Mouse (Mus musculus) cortical plate, adult 2 months (tissue): ENCODE data around the gene Acvr1b. TPM values are rescaled to one million over a fixed set of nuclear protein-coding genes. Genes with fewer than 3 reads are reported as not detected.
A peak's percentile ranks its signal among the peaks of the same experiment; 100 is the strongest.

Source experiments
- H3K27ac ChIP-seq: fragments of 200-500 bp; 2 replicates; pipeline ENCODE4 v1.5.1; 2012; ENCODE audit warnings: low read length, control low read depth, inconsistent platforms; ENCODE audit not compliant: insufficient read depth
- H3K4me1 ChIP-seq: fragments of 200-500 bp; 2 replicates; pipeline ENCODE4 v1.6.1; 2011; ENCODE audit warnings: low read length; ENCODE audit not compliant: control insufficient read depth, insufficient read depth
- H3K4me3 ChIP-seq: fragments of 200-500 bp; 2 replicates; pipeline ENCODE4 v1.5.1; 2011; ENCODE audit warnings: mild to moderate bottlenecking, low read length, control low read depth; ENCODE audit not compliant: insufficient read depth
- CTCF ChIP-seq: fragments of 200-500 bp; IDR thresholded peaks from 2 replicates; pipeline ENCODE4 v1.5.1; 2011; ENCODE audit warnings: mild to moderate bottlenecking, control low read depth, low read length; ENCODE audit not compliant: insufficient read depth; ENCODE audit errors: extremely low read depth
- POLR2A ChIP-seq: fragments of 200-500 bp; IDR thresholded peaks from 2 replicates; pipeline ENCODE4 v1.6.1; 2011; ENCODE audit warnings: mild to moderate bottlenecking, low read length, control low read depth; ENCODE audit not compliant: insufficient read depth; ENCODE audit errors: extremely low read depth
- polyA plus RNA-seq: library from polyadenylated mRNA; depleted of rRNA; stranded (reverse); fragments of >200 nt; gene quantifications from 2 replicates; pipeline ENCODE4 v1.2.3, GENCODE M21; 2012

Gene Acvr1b
- polyA plus RNA-seq, 1 experiment, result 70.5 TPM

DNA sequence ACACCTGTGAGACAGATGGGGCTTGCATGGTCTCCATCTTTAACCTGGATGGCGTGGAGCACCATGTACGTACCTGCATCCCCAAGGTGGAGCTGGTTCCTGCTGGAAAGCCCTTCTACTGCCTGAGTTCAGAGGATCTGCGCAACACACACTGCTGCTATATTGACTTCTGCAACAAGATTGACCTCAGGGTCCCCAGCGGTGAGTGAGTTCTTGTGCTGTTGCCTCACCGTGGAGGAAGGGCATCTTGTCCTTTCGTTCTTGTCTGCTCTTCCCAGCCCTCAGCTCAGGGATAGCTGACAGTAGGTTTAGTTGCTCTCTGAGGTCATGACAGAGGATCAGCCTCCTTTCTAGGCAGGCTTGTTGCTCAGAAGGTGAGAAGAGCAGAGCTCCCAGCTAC lies 20.1 kb downstream of the Acvr1b start:
- TF ChIP-seq CTCF (no peak), POLR2A (no peak)
- H3K4me3 ChIP-seq, result no peak overlapping the region
- H3K4me1 ChIP-seq, result peaks cover 25% of the 10 kb centered on the region
- no peak overlapping the region for H3K27ac ChIP-seq

DNA sequence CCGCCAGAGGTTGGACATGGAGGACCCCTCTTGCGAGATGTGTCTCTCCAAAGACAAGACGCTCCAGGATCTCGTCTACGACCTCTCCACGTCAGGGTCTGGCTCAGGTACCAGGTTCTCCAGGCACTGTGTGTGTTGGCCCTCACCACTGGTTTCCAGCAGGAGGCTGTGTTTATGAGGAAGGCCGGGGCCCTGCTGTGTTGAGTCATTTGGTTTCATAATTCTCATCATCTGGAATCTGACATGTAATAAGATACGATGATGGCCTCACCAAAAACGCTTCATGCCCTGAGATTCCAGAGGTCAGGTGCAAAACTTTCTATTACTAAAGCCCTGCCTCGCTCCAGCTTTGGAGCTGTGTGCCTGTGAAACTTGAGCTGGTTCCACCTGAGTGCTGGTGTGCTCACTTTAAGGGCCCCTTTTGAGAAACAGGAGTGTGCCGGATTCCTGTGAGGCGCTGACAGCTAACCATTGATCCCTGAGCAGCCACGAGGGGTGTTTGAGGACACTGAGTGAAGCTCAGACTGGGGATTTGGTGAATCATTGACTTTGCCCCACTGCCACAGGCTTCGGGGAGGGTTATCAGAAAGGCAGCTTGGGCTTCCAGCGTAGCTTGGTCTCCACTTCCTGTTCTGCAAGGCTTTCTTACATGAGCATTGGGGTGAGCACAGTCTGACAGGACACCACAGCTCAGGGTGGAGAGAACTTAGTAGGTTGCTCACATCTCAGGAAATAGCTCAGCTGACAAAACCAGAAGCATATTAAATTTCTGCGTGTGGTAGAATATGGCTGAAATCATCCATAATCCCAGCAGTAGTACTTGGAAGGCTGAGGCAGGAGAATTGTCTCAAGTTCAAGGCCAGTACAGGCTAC lies 21.3 kb downstream of the Acvr1b start:
- Histone ChIP-seq H3K27ac (no peak overlapping the region), H3K4me1 (peaks cover 22% of the 10 kb centered on the region), H3K4me3 (no peak overlapping the region)
- TF ChIP-seq CTCF, result no peak
- no peak for TF ChIP-seq POLR2A

DNA sequence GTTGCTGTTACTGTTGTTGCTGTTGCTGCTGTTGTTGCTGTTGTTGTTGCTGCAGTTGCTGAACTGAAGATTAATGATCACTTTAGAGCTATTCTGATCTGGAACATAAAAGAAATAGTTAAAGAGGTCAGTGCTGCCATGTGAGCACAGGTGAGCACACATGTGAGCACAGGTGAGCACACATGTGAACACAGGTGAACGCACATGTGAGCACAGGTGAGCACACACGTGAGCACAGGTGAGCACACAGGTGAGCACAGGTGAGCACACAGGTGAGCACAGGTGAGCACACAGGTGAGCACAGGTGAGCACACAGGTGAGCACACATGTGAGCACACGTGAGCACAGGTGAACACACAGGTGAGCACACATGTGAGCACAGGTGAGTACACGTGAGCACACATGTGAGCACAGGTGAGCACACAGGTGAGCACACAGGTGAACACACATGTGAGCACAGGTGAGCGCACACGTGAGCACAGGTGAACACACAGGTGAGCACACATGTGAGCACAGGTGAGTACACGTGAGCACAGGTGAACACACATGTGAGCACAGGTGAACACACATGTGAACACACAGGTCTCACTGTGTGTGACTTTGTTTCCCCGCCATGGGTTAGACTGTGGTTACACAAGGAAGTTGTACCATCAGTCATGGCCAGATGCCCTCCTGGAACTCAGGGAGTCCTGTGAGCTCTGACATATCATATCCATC lies 22.4 kb downstream of the Acvr1b start:
- H3K4me3 ChIP-seq, result no peak overlapping the region
- H3K27ac ChIP-seq, result no peak overlapping the region
- peaks cover 15% of the 10 kb centered on the region for H3K4me1 ChIP-seq
- no peak for TF ChIP-seq CTCF
- no peak for TF ChIP-seq POLR2A

DNA sequence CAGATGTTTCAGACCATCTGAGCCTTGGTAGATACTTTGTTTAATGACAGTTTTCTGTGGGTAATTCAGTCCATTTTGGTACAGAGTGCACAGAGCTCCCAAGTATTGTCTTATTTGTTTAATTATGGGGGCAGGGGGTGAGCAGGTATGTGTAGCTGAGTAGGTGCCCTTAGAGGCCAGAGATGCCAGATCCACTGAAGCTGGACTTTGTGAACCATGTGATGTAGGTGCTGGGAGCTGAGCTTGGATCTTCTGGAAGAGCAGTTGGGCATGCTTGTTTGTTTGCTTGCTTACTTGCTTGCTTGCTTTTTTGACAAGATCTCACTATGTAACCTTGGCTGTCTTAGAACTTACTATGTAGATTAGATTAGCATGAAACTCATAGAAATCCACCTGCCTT lies 23.1 kb downstream of the Acvr1b start:
- H3K27ac ChIP-seq, result no peak overlapping the region
- peaks cover 11% of the 10 kb centered on the region for H3K4me1 ChIP-seq
- TF ChIP-seq CTCF, result no peak
- no peak for TF ChIP-seq POLR2A
- no peak overlapping the region for H3K4me3 ChIP-seq

DNA sequence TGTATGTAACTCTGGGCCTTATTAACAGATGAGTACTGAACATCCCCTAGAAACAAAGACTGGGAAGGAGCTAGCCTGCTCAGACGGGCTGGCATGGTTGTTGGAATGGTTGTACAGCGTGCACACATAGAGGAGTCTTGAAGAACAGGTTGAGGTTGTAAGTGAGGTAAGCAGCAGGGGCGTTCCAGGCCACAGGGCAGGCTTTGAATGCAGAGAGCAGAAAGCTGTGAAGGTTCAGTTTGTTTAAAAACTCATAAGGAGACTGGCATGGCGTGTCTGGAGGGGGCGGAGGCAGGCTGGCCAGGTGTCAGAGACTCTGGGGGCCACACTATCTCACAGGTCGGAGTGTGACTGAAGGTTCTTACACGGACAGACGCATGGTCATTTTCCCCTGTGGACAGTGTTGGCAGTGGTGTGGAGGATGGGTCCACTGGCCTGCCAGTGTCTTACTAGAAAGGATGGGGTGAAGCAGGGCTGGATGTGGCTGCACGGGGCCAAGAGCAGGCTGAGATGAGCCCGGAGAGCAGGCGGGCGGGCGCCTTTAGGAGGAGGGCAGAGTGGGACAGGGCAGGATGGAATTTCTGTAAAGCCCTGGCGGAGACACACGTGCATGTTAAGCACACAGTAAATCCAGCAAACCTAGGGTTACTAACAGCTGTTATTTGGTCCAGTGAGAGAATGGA lies 23.8 kb downstream of the Acvr1b start:
- Histone ChIP-seq H3K4me3 (no peak overlapping the region), H3K27ac (no peak overlapping the region), H3K4me1 (peaks cover 8% of the 10 kb centered on the region; the same call in 1 of the 2 replicates)
- TF ChIP-seq POLR2A, result no peak
- no peak for TF ChIP-seq CTCF

DNA sequence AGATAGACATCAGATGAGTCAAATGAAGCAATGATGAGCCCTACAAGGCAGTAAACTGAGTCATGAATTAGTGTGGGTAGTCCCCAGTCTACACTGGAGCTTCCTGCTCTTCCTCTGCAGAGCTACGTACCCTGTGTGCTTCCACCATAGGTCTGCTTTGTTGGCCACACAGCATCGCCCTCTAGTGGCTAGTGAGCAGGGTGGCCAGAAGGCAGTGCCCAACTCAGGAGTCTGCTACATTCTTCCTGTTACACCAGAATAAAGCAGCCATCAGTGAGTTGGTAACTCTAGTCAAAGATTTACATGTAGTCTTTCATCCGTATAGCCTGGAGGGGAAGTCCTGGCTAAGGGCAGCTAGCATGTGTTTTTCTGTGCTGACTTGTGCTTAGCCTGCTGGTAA lies 24.4 kb downstream of the Acvr1b start:
- no peak for TF ChIP-seq POLR2A
- peak; percentile 96 for TF ChIP-seq CTCF
- Histone ChIP-seq H3K4me3 (no peak overlapping the region), H3K27ac (no peak overlapping the region), H3K4me1 (peaks cover 6% of the 10 kb centered on the region; the same call in 1 of the 2 replicates)

DNA sequence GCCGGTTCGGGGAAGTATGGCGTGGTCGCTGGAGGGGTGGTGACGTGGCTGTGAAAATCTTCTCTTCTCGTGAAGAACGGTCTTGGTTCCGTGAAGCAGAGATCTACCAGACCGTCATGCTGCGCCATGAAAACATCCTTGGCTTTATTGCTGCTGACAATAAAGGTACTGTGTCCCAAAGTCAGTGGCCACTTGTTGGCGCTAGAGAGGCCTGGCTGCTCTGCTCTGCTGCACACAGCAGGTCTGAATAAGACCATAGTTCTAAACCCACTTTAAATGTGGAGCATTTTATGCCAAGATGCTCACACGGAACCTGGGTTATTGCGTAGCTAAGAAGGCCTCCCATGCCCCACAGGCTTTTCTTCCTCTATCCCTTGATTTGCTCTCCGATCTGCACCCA lies 25.0 kb downstream of the Acvr1b start:
- H3K4me1 ChIP-seq, result peaks cover 3% of the 10 kb centered on the region; the same call in 1 of the 2 replicates
- no peak overlapping the region for H3K4me3 ChIP-seq
- H3K27ac ChIP-seq, result no peak overlapping the region
- TF ChIP-seq CTCF, result peak; percentile 35; the same call in 1 of the 2 replicates
- TF ChIP-seq POLR2A, result no peak

DNA sequence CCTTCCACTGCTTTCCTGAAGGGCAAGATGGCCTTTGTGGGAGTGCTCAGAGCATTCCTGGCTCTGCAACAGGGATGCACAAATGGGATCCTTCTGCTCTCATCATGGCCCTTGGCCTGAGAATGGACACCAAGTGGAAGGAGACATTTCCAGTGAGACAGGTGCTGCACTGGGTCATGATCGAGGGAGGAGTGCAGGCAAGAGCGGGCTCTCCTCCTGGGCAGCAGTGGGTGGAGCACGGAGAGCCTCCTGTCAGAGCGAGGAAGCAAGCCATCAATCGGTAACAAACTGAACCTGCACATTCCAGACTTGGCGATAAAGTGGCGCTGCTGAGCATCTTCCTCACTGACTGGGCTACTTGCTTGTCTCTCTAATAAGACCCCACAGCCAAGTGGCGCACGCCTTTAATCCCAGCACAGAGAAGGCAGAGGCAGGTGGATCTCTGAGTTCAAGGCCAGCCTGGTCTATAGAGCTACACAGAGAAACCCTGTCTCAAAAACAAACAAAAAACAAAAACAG lies 27.0 kb downstream of the Acvr1b start:
- Histone ChIP-seq H3K27ac (no peak overlapping the region), H3K4me3 (no peak overlapping the region)
- TF ChIP-seq POLR2A (no peak), CTCF (no peak)

DNA sequence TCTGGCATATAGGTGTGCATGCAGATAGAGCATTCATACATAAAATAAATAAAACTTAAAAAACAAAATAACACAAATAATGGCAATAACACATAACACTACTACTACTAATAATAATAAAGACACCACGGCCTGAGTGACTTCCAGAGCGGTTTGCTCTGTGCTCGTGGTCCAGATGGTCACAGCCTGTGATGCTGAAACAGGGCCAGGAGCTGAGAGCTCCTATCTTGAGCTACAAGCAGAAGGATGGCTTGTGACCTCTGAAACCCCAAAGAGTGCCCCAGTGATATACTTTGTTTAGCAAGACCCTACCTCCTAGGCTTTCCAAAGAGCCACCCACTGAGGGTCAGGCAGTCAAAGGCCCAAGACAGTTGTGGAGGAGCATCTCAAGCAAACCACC lies 27.5 kb downstream of the Acvr1b start:
- TF ChIP-seq CTCF (no peak), POLR2A (no peak)

More for the DNA sequence above, 27.0 kb downstream of the Acvr1b start:
- peaks cover 2% of the 10 kb centered on the region; the same call in 1 of the 2 replicates for H3K4me1 ChIP-seq

DNA sequence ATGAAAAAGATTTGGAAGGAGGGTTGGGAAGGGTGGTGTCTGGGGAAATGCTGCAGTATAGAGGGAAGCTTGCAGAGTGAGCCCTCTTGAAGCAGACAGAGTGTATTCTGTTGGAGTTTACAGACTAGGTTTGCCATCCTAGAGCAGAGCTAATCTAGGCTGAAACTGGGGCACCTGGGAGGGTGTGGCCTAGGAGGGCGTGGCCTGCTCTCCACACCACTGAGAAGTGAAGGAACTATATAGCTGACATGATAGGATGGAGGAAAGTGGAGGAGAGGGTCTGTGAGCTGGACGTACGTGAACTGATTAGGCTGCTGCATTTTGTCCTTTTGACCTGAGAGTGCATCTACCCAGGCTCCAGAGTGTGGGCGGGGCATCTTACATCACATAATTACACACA lies 29.8 kb downstream of the Acvr1b start:
- no peak overlapping the region for H3K27ac ChIP-seq
- TF ChIP-seq POLR2A (no peak), CTCF (no peak)
- no peak overlapping the region for H3K4me3 ChIP-seq
- H3K4me1 ChIP-seq, result no peaks in the 10 kb centered on the region

More for the DNA sequence above, 27.5 kb downstream of the Acvr1b start:
- Histone ChIP-seq H3K4me3 (no peak overlapping the region), H3K4me1 (no peaks in the 10 kb centered on the region), H3K27ac (no peak overlapping the region)
